Mouse (Mus musculus) forebrain, embryonic 16.5 days (tissue): ENCODE measurements around the gene Hoxd8. TPM values are rescaled to one million over a fixed set of nuclear protein-coding genes. Genes with fewer than 3 reads are reported as not detected.

Experiments
- ATAC-seq: fragments of 200-750 bp; cut with Nextera tagmentation; 2 replicates; pipeline ENCODE4 v1.8.0; 2017; ENCODE audit warnings: mild to moderate bottlenecking, moderate library complexity
- H3K27ac ChIP-seq: fragments of 300-500 bp; sonication (generic); 2 replicates; pipeline ENCODE4 v1.5.1; 2014; ENCODE audit warnings: low read length, control low read depth
- H3K27me3 ChIP-seq: fragments of 300-500 bp; sonication (generic); replicated peaks from 2 replicates; pipeline ENCODE4 v1.6.1; 2014; ENCODE audit warnings: low read length; ENCODE audit not compliant: control insufficient read depth, insufficient read depth
- H3K36me3 ChIP-seq: fragments of 300-500 bp; sonication (generic); 2 replicates; pipeline ENCODE4 v1.6.1; 2014; ENCODE audit not compliant: control insufficient read depth, insufficient read depth
- H3K4me1 ChIP-seq: fragments of 300-500 bp; sonication (generic); replicated peaks from 2 replicates; pipeline ENCODE4 v1.6.1; 2014; ENCODE audit warnings: low read length; ENCODE audit not compliant: control insufficient read depth, insufficient read depth
- H3K4me2 ChIP-seq: fragments of 300-500 bp; sonication (generic); 2 replicates; pipeline ENCODE4 v1.6.1; 2014; ENCODE audit warnings: mild to moderate bottlenecking, low read length, control low read depth
- H3K4me3 ChIP-seq: fragments of 300-500 bp; sonication (generic); replicated peaks from 2 replicates; pipeline ENCODE4 v1.5.1; 2014; ENCODE audit warnings: mild to moderate bottlenecking, low read length, control low read depth
- H3K9ac ChIP-seq: fragments of 300-500 bp; sonication (generic); replicated peaks from 2 replicates; pipeline ENCODE4 v1.6.1; 2014; ENCODE audit warnings: low read depth, low read length, control low read depth
- H3K9me3 ChIP-seq: fragments of 300-500 bp; sonication (generic); 2 replicates; pipeline ENCODE4 v1.6.1; 2016; ENCODE audit warnings: low read length; ENCODE audit not compliant: control insufficient read depth
- WGBS: fragments of 180-500 bp; shearing (Covaris S2); extraction: QIAGEN DNeasy Blood & Tissue Kit; methylation state at CpG from one replicate; pipeline ENCODE4 v1.1.7; 2014; 5-methylcytosine and 5-hydroxymethylcytosine counted together
- polyA plus RNA-seq: library from polyadenylated mRNA; unstranded; fragments of >200 nt; fragmentation: Nextera tagmentation; extraction: Ambion mirVana; gene quantifications from 2 replicates; pipeline ENCODE4 v1.2.1, GENCODE M21; 2015

The Hoxd8 gene
- polyA plus RNA-seq, 1 experiment from 2014 or later, result not detected

DNA sequence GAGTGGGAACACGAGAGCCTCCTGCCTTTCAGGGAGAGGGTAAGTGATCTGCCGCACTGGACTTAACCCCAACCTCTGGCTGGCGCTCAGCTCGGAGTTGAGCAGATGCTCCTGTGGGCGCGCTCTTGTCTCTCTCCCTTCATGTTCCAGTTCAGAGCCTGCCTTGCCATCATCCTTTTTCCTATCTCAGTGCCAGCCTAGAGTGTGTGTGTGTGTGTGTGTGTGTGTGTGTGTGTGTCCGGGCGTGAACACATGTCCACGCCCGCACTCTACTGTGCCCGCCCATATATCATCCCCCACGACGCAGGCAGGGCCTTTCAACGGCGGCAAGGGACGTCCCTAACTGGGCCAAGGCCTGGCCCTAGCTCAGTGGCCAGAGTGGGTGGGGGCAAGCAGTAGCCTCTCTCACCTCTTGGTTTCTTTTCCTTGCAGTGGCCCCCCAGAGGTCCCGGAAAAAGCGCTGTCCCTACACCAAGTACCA lies 20.9 kb upstream of the Hoxd8 start:
- no peak for ATAC-seq
- Histone ChIP-seq H3K36me3 (no peaks in the 10 kb centered on the region), H3K9ac (no peak overlapping the region), H3K9me3 (no peaks in the 10 kb centered on the region), H3K27me3 (peaks cover 90% of the 10 kb centered on the region), H3K4me2 (no peak overlapping the region), H3K4me1 (peaks cover 19% of the 10 kb centered on the region), H3K4me3 (no peak overlapping the region), H3K27ac (no peak overlapping the region)
- under 1% methylated on average over 18 of the region's 18 CpGs for WGBS

DNA sequence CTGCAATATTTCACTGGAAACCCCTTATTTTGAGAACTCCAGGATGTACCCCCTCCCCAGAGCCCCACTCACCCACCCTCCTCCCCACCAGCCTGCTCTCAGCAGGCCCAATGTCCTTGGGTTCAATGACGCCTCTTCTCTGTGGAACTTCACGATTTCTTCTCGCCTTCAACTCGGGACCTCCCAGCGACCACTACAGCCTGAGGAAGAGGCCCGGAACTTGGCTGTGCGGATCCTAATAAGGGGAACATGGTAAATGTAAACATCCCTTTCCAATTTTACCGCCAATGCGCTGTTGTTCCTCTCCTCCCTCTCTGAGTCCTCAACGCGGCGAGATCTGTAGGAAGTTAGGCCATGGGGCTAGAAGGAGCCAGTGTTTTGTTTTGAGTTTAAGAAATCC lies 20.3 kb upstream of the Hoxd8 start:
- Histone ChIP-seq H3K9ac (no peak overlapping the region), H3K36me3 (no peaks in the 10 kb centered on the region), H3K4me3 (no peak overlapping the region), H3K4me2 (no peak overlapping the region), H3K4me1 (peaks cover 19% of the 10 kb centered on the region), H3K9me3 (no peaks in the 10 kb centered on the region), H3K27ac (no peak overlapping the region), H3K27me3 (peaks cover 88% of the 10 kb centered on the region)
- WGBS, result 3% methylated on average over 12 of the region's 12 CpGs
- no peak for ATAC-seq

DNA sequence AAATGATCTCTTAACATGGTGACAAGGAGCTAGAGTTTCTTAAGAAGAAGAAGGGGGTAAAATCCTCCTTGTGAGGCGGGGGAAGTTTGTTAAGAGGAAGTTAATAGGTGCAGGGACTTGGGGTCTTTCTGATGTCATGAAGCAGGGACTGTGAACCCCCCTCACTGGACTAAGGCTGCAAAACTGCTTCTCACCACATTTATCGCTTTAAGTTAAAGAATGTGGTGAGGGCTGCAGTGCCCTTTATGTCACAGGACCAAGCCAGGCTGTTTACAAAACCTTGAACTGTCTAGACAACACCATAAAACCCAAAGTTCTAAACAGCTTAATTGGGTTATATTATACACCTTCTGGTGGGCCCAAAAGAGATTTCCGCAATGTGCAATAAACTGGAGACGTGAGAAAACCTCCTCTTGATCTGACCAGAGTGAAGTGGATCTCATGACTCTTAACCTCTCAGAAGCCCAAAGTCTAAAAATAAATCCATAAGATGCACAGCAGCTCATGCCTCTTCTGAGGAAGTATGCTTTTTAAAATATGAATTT lies 19.3 kb upstream of the Hoxd8 start:
- no peak overlapping the region for H3K4me3 ChIP-seq
- H3K36me3 ChIP-seq, result no peaks in the 10 kb centered on the region
- peaks cover 15% of the 10 kb centered on the region for H3K4me1 ChIP-seq
- ATAC-seq, result no peak
- peaks cover 86% of the 10 kb centered on the region for H3K27me3 ChIP-seq
- WGBS, result 7% methylated on average over 4 of the region's 4 CpGs
- no peak overlapping the region for H3K4me2 ChIP-seq
- no peak overlapping the region for H3K27ac ChIP-seq
- H3K9me3 ChIP-seq, result no peaks in the 10 kb centered on the region
- H3K9ac ChIP-seq, result no peak overlapping the region

DNA sequence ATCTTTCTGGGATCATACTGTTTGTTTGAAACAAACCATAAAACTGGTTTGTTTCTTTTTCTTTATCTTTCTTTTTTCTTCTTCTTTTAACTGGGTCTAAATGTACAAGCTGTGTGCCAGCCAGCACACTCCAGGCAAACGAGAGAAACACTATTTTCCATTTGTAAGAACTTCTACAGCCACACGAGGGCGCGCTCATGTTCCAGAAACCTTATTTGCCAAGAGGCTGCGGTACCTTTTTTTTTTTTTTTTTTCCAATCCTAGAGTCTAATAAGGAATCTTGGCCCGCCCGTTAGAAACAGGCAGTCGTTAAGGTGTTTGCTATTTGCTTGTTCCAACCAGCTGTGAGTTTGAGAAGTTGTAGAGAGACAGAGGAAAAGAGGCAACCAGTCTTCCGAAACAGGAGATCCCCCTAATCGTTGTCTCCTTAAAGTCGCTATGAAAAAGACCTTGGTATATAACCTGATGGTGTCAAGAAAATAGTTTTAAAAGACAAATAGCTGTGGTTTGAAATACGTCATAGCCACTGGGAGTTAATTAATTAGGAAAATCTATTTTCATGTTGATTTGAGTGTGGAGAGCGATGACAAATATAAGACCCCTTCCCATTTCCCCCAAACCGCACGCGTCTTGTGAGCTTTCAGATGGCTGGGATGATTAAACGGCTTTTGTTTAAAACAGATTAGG lies 18.0 kb upstream of the Hoxd8 start:
- WGBS, result 7% methylated on average over 17 of the region's 17 CpGs
- Histone ChIP-seq H3K27me3 (peaks cover 78% of the 10 kb centered on the region), H3K36me3 (no peaks in the 10 kb centered on the region), H3K9ac (no peak overlapping the region), H3K4me3 (no peak overlapping the region), H3K27ac (no peak overlapping the region), H3K4me2 (no peak overlapping the region), H3K9me3 (no peaks in the 10 kb centered on the region), H3K4me1 (peaks cover 15% of the 10 kb centered on the region)
- no peak for ATAC-seq

DNA sequence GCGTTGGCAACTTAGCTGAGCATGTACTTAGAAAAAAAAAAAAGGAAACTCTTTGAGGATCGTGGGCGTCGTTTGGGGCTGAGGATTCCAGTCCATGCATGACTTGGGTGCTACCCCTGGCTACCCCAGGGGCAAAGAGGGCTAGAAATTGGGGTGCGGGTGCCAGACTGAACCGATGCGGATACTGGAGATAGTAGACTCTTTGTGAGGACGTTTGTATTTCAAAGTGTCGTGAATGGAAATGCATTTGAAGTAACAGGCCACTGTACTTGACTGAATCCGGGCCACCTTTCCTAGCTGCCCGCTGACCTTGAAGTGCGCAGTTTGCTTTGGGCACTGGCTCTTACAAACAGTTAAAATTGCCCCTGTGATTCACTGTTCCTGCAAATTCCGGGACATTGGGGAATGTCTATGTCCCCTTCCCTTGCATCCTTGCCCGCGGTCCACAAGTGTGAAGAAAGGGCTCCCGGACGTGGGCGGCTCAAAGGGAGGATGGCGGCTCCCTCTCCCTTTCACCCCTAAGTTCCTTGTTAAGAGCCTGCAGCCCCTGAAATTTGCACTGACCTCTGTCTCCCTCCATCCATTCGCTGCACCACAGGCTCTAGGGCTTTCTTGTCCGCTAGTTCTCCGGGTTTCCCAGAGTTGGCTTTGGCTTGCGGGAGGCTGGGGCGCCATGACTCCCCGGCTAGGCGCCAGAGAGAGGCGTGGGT lies 17.3 kb upstream of the Hoxd8 start:
- WGBS, result 2% methylated on average over 27 of the region's 27 CpGs
- Histone ChIP-seq H3K9me3 (no peaks in the 10 kb centered on the region), H3K27me3 (peaks cover 78% of the 10 kb centered on the region), H3K4me2 (no peak overlapping the region), H3K4me3 (no peak overlapping the region), H3K27ac (no peak overlapping the region), H3K9ac (no peak overlapping the region), H3K4me1 (peaks cover 11% of the 10 kb centered on the region), H3K36me3 (no peaks in the 10 kb centered on the region)
- ATAC-seq, result no peak

DNA sequence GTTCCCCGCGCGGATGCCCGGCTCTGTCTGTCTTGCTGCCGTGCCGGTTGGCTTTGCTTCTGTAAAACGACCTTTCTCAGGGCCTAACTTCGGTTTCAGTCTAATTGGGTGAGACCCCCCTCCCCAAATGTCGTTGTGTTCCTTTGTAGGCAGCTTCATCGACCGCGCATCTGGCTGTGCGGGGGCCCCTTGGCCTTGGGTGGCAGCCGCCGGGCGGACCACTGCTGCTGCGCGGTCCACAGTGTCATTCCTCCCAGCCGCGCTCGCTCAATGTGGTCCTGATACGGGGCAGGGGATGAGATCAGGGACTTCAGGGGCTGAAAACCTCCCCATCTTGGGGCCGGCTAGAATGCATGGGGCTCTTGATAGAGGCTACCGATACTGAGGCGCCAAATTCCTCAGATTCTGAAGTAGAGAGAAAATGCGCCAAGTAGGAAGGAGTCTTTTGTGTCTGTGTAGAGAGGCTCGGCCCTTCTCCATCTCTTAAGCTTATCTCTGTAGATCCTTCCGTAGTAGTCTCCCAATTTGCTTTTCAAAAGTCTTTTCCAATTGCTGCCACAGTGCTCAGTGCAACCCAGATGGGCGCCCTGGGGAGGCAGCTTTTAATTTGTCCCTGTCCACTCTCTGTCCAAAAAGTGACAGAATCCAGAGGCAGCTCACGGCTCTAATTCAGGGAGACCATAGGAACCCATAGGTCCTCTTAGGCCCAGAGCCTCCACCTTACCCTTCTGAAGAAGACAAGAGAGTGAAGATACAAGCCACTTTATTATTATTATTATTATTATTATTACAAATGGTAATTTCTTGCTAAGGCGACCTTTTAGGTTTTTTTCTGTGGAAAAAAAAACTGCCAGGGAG lies 16.5 kb upstream of the Hoxd8 start:
- under 1% methylated on average over 31 of the region's 31 CpGs for WGBS
- Histone ChIP-seq H3K27me3 (peaks cover 78% of the 10 kb centered on the region), H3K36me3 (no peaks in the 10 kb centered on the region), H3K4me2 (no peak overlapping the region), H3K4me1 (peaks cover 3% of the 10 kb centered on the region), H3K9me3 (no peaks in the 10 kb centered on the region), H3K9ac (no peak overlapping the region), H3K4me3 (no peak overlapping the region), H3K27ac (no peak overlapping the region)
- no peak for ATAC-seq

DNA sequence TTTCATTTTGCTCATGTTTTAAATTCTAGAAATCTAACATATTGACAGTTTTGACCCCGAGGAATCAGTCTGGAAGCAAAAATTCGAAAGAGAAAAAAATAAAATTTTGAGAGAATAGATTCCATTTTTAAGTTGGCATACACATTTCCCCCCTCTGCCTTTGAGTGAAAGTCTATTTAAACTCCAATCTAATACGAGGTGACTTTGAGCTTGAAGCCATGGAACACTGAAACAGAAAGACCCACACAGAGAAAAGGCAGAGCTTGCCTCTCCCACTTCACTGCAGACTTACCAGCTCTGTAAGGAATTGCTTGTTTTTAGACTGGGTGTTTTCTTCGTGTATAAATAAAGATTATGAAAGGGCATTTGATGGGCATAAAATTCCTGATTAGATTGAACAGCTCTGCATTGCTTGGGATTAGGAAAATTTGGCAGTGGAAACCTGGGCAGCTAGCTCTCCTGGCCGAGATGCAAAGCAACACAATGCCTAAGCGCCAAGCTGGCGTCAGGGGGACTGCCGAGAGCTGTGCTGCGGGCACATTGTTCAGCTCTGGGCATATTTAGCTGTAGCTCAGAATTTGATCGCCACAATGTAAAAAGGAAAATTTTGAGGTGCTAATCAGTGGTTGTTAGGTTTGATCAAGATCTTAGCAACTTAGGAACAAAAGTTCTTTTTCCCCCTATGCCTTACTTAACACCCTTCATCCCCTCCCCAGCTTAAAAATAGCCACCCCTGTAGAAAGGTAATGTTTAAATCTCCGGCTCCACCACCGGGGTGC lies 15.4 kb upstream of the Hoxd8 start:
- no peak overlapping the region for H3K27ac ChIP-seq
- H3K4me1 ChIP-seq, result 0 out of 2 replicates have a peak, but pooled peaks cover 2% of the 10 kb centered on the region
- 2% methylated on average over 12 of the region's 12 CpGs for WGBS
- H3K36me3 ChIP-seq, result no peaks in the 10 kb centered on the region
- H3K4me3 ChIP-seq, result no peak overlapping the region
- no peaks in the 10 kb centered on the region for H3K9me3 ChIP-seq
- ATAC-seq, result no peak
- H3K9ac ChIP-seq, result no peak overlapping the region
- H3K27me3 ChIP-seq, result peaks cover 79% of the 10 kb centered on the region
- no peak overlapping the region for H3K4me2 ChIP-seq

DNA sequence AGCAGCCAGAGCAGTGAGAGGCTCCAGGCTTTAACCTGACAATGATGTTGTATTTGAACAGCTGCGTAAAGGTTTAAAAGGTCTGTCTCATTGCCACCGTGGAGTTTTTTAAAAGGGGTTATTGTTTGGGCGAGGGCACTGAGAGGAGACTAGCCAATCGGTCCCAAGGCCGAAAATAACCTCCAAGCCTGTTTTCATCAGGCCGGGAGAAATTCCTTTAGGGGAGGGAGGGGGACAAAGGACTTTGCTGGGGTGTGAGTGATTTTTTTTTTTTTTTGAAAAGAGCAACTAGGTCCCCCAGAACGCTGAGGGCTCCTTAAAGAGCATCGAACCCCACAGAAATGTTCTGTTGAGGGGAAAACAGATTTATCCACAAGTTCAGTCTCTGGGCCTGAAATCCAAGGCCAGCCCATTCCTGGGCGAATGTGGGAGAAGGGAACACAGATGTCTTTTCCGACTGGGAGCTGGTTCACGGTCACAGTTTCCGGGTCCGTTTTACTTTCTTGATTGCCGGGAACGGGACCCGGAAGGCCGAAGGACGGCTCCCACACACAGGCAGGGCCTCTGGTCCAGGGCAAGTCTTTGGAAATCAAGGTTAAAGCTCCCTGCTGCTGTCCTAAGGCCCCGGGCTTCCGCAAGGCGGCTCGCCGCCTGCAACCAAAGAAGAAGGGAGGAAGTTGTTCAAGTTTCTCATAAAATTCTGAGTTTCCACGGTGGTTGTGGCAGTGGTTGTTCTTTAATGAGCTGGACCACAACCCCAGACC lies 14.7 kb upstream of the Hoxd8 start:
- no peak overlapping the region for H3K9ac ChIP-seq
- H3K36me3 ChIP-seq, result no peaks in the 10 kb centered on the region
- H3K4me3 ChIP-seq, result no peak overlapping the region
- H3K9me3 ChIP-seq, result no peaks in the 10 kb centered on the region
- WGBS, result under 1% methylated on average over 24 of the region's 24 CpGs
- H3K27ac ChIP-seq, result no peak overlapping the region
- peaks cover 80% of the 10 kb centered on the region for H3K27me3 ChIP-seq
- no peak for ATAC-seq
- no peak overlapping the region for H3K4me2 ChIP-seq
- H3K4me1 ChIP-seq, result 0 out of 2 replicates have a peak, but pooled peaks cover 2% of the 10 kb centered on the region
